Mouse (Mus musculus): ENCODE data around the gene Ehd3.
"Not testable (repeated sequence)": the region's sequence is repeated elsewhere in the genome, so short reads cannot be mapped to it uniquely, and the experiment has no call there.

Ehd3 gene

GRCm38 (mm10) chr17:73827446-73827845 is 23.5 kb downstream of the Ehd3 start:
- DNase-seq, result no peak

- DNase-seq, result no peak
Observed at GRCm38 (mm10) chr17:73830511-73830910, 26.6 kb downstream of the Ehd3 start.

- peak; percentile 78 for DNase-seq
Observed at GRCm38 (mm10) chr17:73831427-73831826, 27.5 kb downstream of the Ehd3 start.

- no peak for DNase-seq
Observed at GRCm38 (mm10) chr17:73832901-73833300, 29.0 kb downstream of the Ehd3 start.

GRCm38 (mm10) chr17:73833474-73833873 is 29.5 kb downstream of the Ehd3 start:
- no peak for DNase-seq

GRCm38 (mm10) chr17:73836601-73837000 is 32.7 kb downstream of the Ehd3 start:
- no peak for DNase-seq

GRCm38 (mm10) chr17:73837244-73837643 is 33.3 kb downstream of the Ehd3 start:
- no peak for DNase-seq

GRCm38 (mm10) chr17:73839086-73839835 is 35.3 kb downstream of the Ehd3 start:
- DNase-seq, result no peak

GRCm38 (mm10) chr17:73839876-73840275 is 35.9 kb downstream of the Ehd3 start:
- not testable (repeated sequence) for DNase-seq

- no peak for DNase-seq
Observed at GRCm38 (mm10) chr17:73842963-73843362, 39.0 kb downstream of the Ehd3 start.

GRCm38 (mm10) chr17:73845632-73846031 is 41.7 kb downstream of the Ehd3 start:
- no peak for DNase-seq

GRCm38 (mm10) chr17:73847399-73847798 is 43.5 kb downstream of the Ehd3 start:
- no peak for DNase-seq

GRCm38 (mm10) chr17:73853041-73853440 is 49.1 kb downstream of the Ehd3 start:
- DNase-seq, result no peak

- DNase-seq, result no peak
Observed at GRCm38 (mm10) chr17:73853717-73854116, 49.8 kb downstream of the Ehd3 start.

- no peak for DNase-seq
Observed at GRCm38 (mm10) chr17:73869008-73869685, 65.2 kb downstream of the Ehd3 start.

GRCm38 (mm10) chr17:73870956-73871605 is 67.1 kb downstream of the Ehd3 start:
- DNase-seq, result no peak

GRCm38 (mm10) chr17:73875268-73875667 is 71.3 kb downstream of the Ehd3 start:
- DNase-seq, result no peak

- DNase-seq, result no peak
Observed at GRCm38 (mm10) chr17:73875674-73876073, 71.7 kb downstream of the Ehd3 start.

GRCm38 (mm10) chr17:73879262-73879916 is 75.5 kb downstream of the Ehd3 start:
- no peak for DNase-seq

GRCm38 (mm10) chr17:73880286-73880685 is 76.4 kb downstream of the Ehd3 start:
- DNase-seq, result no peak

GRCm38 (mm10) chr17:73881295-73881694 is 77.4 kb downstream of the Ehd3 start:
- no peak for DNase-seq

Measured in cerebellum, adult 11 months (tissue).